Comparison of ENCODE assay signal across 13 mouse cellular contexts in the genomic region with DNA sequence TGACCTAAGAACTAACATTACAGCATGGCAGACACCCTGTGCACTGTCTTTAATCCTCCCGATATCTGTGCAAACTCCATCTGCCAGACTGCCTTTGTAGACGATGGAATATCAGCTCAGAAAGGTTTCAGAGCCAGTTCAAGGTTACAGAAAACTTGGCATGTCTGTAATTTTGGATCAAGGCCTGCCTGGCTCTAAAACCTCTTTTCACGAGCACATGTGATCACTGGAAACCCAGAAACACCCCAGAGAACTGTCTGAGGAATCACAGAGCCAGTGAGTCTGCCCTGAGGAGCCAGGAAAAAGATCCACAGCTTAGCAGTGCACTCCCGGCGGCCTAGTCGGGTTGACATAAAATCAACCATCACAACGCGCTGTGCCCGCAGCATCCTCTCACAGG.
DNase-seq lines count a peak whose midpoint lies in the region; ATAC-seq and TF ChIP-seq lines count a peak whose summit lies in the region.
"Had no signal": no experiment of that assay in that cellular context is flagged by ENCODE, and none has a peak within 500 bp of the region (broad histone marks: within the 10 kb centered on the region; RNA-seq: fewer than 3 reads in every experiment).

No protein-coding gene starts in this region.

- H3K9ac ChIP-seq in stomach, embryonic 16.5 days (ENCODE audit: low read length): no peak overlapping the region
- H3K9ac ChIP-seq in forebrain, postnatal 0 days: no peak overlapping the region
- H3K9ac ChIP-seq: liver, postnatal 0 days; midbrain, embryonic 13.5 days had no signal

- TF ChIP-seq CTCF in forebrain, postnatal 0 days (IDR thresholded peaks at IDR 0.05; ENCODE audit: low read depth): no peak

- H3K4me2 ChIP-seq in stomach, embryonic 16.5 days (ENCODE audit: low read depth, low read length): no peak overlapping the region
- no peak overlapping the region for H3K4me2 ChIP-seq in forebrain, postnatal 0 days (ENCODE audit: low read depth)
- H3K4me2 ChIP-seq: midbrain, embryonic 13.5 days had no signal

- whole genome bisulfite sequencing in stomach, embryonic 16.5 days: 71% methylated on average over 9 of the region's 9 CpGs
- 82% methylated on average over 9 of the region's 9 CpGs for WGBS in forebrain, postnatal 0 days

- H3K4me3 ChIP-seq in stomach, embryonic 16.5 days (replicated peaks; ENCODE audit: low read length): no peak overlapping the region
- no peak overlapping the region for H3K4me3 ChIP-seq in forebrain, postnatal 0 days (ENCODE audit: low read depth, low read length)
- H3K4me3 ChIP-seq: layer of hippocampus, adult 2 months; midbrain, embryonic 13.5 days had no signal

- H3K36me3 ChIP-seq in stomach, embryonic 16.5 days (ENCODE audit: control insufficient read depth, insufficient read depth, low read length): no peaks in the 10 kb centered on the region
- H3K36me3 ChIP-seq in forebrain, postnatal 0 days (ENCODE audit: insufficient read depth): no peaks in the 10 kb centered on the region
- H3K36me3 ChIP-seq: midbrain, embryonic 13.5 days had no signal

- H3K27me3 ChIP-seq in stomach, embryonic 16.5 days (ENCODE audit: control insufficient read depth, insufficient read depth, low read length): no peaks in the 10 kb centered on the region
- no peaks in the 10 kb centered on the region for H3K27me3 ChIP-seq in forebrain, postnatal 0 days (ENCODE audit: insufficient read depth, low read length)
- H3K27me3 ChIP-seq: midbrain, embryonic 13.5 days had no signal

- no peaks in the 10 kb centered on the region for H3K4me1 ChIP-seq in stomach, embryonic 16.5 days (ENCODE audit: control insufficient read depth, insufficient read depth, low read length)
- no peaks in the 10 kb centered on the region for H3K4me1 ChIP-seq in forebrain, postnatal 0 days (ENCODE audit: insufficient read depth)
- H3K4me1 ChIP-seq: midbrain, embryonic 13.5 days had no signal

- no peaks in the 10 kb centered on the region for H3K9me3 ChIP-seq in stomach, embryonic 16.5 days (replicated peaks; ENCODE audit: control insufficient read depth, low read length)
- H3K9me3 ChIP-seq in forebrain, postnatal 0 days (ENCODE audit: low read length): no peaks in the 10 kb centered on the region
- H3K9me3 ChIP-seq: midbrain, embryonic 13.5 days had no signal

- ATAC-seq in stomach, embryonic 16.5 days (ENCODE audit: insufficient read depth, low FRiP score): no peak
- ATAC-seq in forebrain, postnatal 0 days: no peak
- ATAC-seq: liver, postnatal 0 days; midbrain, embryonic 13.5 days had no signal

- H3K27ac ChIP-seq in stomach, embryonic 16.5 days (ENCODE audit: low read length): peak overlapping the region; percentile 29; the same call in 1 of the 2 replicates
- no peak overlapping the region for H3K27ac ChIP-seq in forebrain, postnatal 0 days (ENCODE audit: low read depth, low read length)
- H3K27ac ChIP-seq: layer of hippocampus, adult 2 months; midbrain, embryonic 13.5 days had no signal

- DNase-seq in cerebellum, postnatal 10 days: peak; percentile 47
- no peak for DNase-seq in cerebellum, adult 11-12 months
- peak; percentile 54 for DNase-seq in ovary, adult 18-20 months (ENCODE audit: low spot score)
- DNase-seq in ovary, postnatal 36 days (ENCODE audit: low spot score): no peak
- peak; percentile 18 for DNase-seq in gastrocnemius, postnatal 10 days
- no peak for DNase-seq in retina, embryonic 14.5 days (ENCODE audit: low spot score)
- DNase-seq in forebrain, postnatal 0 days: no peak
- DNase-seq: kidney, adult 8-10 months; left cerebral cortex, postnatal 4 days; liver, postnatal 0 days had no signal

Comparison
In these comparisons a context has a peak if more than half of its experiments do, and no peak if none do; other contexts are left out.
1. DNase-seq: peak in cerebellum, postnatal 10 days (2 of 2), ovary, adult 18-20 months (single experiment) and gastrocnemius, postnatal 10 days (single experiment); none in cerebellum, adult 11-12 months (single experiment), ovary, postnatal 36 days (single experiment), retina, embryonic 14.5 days (single experiment) and forebrain, postnatal 0 days (single experiment).